In genomic region chr10:99836835-99837412, GRCm38 (mm10) we compare ENCODE assay signal across 22 mouse cellular contexts.
A peak's percentile ranks its signal among the peaks of the same experiment; 100 is the strongest.
DNase-seq lines count a peak whose midpoint lies in the region; ATAC-seq and TF ChIP-seq lines count a peak whose summit lies in the region.
"Had no signal": no experiment of that assay in that cellular context is flagged by ENCODE, and none has a peak within 500 bp of the region (broad histone marks: within the 10 kb centered on the region; RNA-seq: fewer than 3 reads in every experiment).

No protein-coding gene starts in this region.

- ATAC-seq in lung, postnatal 0 days, result no peak
- peak; percentile 84; the same call in 1 of the 2 replicates for ATAC-seq in embryonic facial prominence, embryonic 12.5 days (ENCODE audit: insufficient number of reproducible peaks, insufficient read depth, low FRiP score, low TSS enrichment)
- ATAC-seq: forebrain, embryonic 13.5 days; midbrain, embryonic 16.5 days had no signal

- no peaks in the 10 kb centered on the region for H3K36me3 ChIP-seq in lung, postnatal 0 days (ENCODE audit: insufficient read depth, low read length)
- no peaks in the 10 kb centered on the region for H3K36me3 ChIP-seq in embryonic facial prominence, embryonic 12.5 days
- H3K36me3 ChIP-seq: heart, embryonic 15.5 days; limb, embryonic 13.5 days; neural tube, embryonic 13.5 days had no signal

- H3K4me1 ChIP-seq in lung, postnatal 0 days (ENCODE audit: insufficient read depth, low read depth, low read length), result peaks cover 13% of the 10 kb centered on the region; the same call in 1 of the 2 replicates
- peaks cover 4% of the 10 kb centered on the region; the same call in 1 of the 2 replicates for H3K4me1 ChIP-seq in embryonic facial prominence, embryonic 12.5 days
- H3K4me1 ChIP-seq: forebrain, embryonic 13.5 days had no signal

- no peaks in the 10 kb centered on the region for H3K27me3 ChIP-seq in lung, postnatal 0 days (replicated peaks; ENCODE audit: insufficient read depth, low read length)
- H3K27me3 ChIP-seq in embryonic facial prominence, embryonic 12.5 days, result no peaks in the 10 kb centered on the region
- H3K27me3 ChIP-seq: forebrain, embryonic 13.5 days; heart, embryonic 15.5 days; limb, embryonic 13.5 days; neural tube, embryonic 13.5 days had no signal

- peak; percentile 42 for TF ChIP-seq CTCF in lung, postnatal 0 days (IDR thresholded peaks at IDR 0.05)

- no peaks in the 10 kb centered on the region for H3K9me3 ChIP-seq in lung, postnatal 0 days (ENCODE audit: low read length)
- H3K9me3 ChIP-seq in embryonic facial prominence, embryonic 12.5 days, result no peaks in the 10 kb centered on the region
- H3K9me3 ChIP-seq: forebrain, embryonic 13.5 days; heart, embryonic 15.5 days; limb, embryonic 13.5 days; neural tube, embryonic 13.5 days had no signal

- WGBS in lung, postnatal 0 days, result 70% methylated on average over 5 of the region's 5 CpGs
- 53% methylated on average over 5 of the region's 5 CpGs for WGBS in embryonic facial prominence, embryonic 12.5 days

- H3K4me3 ChIP-seq in lung, postnatal 0 days (ENCODE audit: low read depth, low read length), result no peak overlapping the region
- H3K4me3 ChIP-seq in embryonic facial prominence, embryonic 12.5 days, result no peak overlapping the region
- H3K4me3 ChIP-seq: forebrain, embryonic 13.5 days; gastrocnemius, adult 2 months; heart, embryonic 15.5 days; layer of hippocampus, adult 2 months; limb, embryonic 13.5 days; myocyte; neural tube, embryonic 13.5 days had no signal

- peak; percentile 9 for DNase-seq in kidney, adult 9 months
- no peak for DNase-seq in kidney, adult 8-10 months
- no peak for DNase-seq in lung, postnatal 0 days (ENCODE audit: low spot score)
- DNase-seq in lung, adult 18-20 months, result no peak
- peak; percentile 14 for DNase-seq in kidney, postnatal 10 days
- DNase-seq in layer of hippocampus, postnatal 10 days (ENCODE audit: low spot score in 2 of 2), result no peak
- no peak for DNase-seq in frontal cortex, postnatal 14 days (ENCODE audit: low spot score in 2 of 2)
- DNase-seq: adrenal gland, postnatal 14 days; cerebellum, adult 8-10 months; gastrocnemius, adult 2 months; heart, postnatal 4 days; thymus, postnatal 25 days had no signal

- no peak overlapping the region for H3K27ac ChIP-seq in lung, postnatal 0 days (ENCODE audit: low read length)
- no peak overlapping the region for H3K27ac ChIP-seq in embryonic facial prominence, embryonic 12.5 days
- H3K27ac ChIP-seq: forebrain, embryonic 13.5 days; gastrocnemius, adult 2 months; heart, embryonic 15.5 days; hindbrain, embryonic 14.5 days; layer of hippocampus, adult 2 months; limb, embryonic 13.5 days; liver, embryonic 14.5 days; neural tube, embryonic 13.5 days had no signal

- no peak for TF ChIP-seq EP300 in lung, postnatal 0 days (IDR thresholded peaks at IDR 0.05)

- no peak overlapping the region for H3K9ac ChIP-seq in lung, postnatal 0 days (replicated peaks; ENCODE audit: low read depth)
- no peak overlapping the region for H3K9ac ChIP-seq in embryonic facial prominence, embryonic 12.5 days
- H3K9ac ChIP-seq: forebrain, embryonic 13.5 days; heart, embryonic 15.5 days; hindbrain, embryonic 14.5 days; limb, embryonic 13.5 days; liver, embryonic 14.5 days; neural tube, embryonic 13.5 days had no signal

- no peak overlapping the region for H3K4me2 ChIP-seq in lung, postnatal 0 days (replicated peaks; ENCODE audit: low read depth, low read length)
- no peak overlapping the region for H3K4me2 ChIP-seq in embryonic facial prominence, embryonic 12.5 days (replicated peaks)
- H3K4me2 ChIP-seq: forebrain, embryonic 13.5 days; heart, embryonic 15.5 days; hindbrain, embryonic 14.5 days; limb, embryonic 13.5 days; neural tube, embryonic 13.5 days had no signal

Comparison
In these comparisons a context has a peak if more than half of its experiments do, and no peak if none do; other contexts are left out.
1. DNase-seq: peak in kidney, adult 9 months (single experiment) and kidney, postnatal 10 days (single experiment); none in kidney, adult 8-10 months (0 of 2), lung, postnatal 0 days (single experiment), lung, adult 18-20 months (0 of 2), layer of hippocampus, postnatal 10 days (0 of 2) and frontal cortex, postnatal 14 days (0 of 2).